Mouse (Mus musculus) forelimb bud, embryonic 11.5 days (tissue): ENCODE results near the gene Tnfrsf11a.
"Not testable (repeated sequence)": the region's sequence is repeated elsewhere in the genome, so short reads cannot be mapped to it uniquely, and the experiment has no call there.

Source experiments
- DNase-seq: peaks from one replicate; pipeline ENCODE4 v3.0.0-alpha.2; 2012; ENCODE audit warnings: low read depth, low spot score

Gene Tnfrsf11a

DNA sequence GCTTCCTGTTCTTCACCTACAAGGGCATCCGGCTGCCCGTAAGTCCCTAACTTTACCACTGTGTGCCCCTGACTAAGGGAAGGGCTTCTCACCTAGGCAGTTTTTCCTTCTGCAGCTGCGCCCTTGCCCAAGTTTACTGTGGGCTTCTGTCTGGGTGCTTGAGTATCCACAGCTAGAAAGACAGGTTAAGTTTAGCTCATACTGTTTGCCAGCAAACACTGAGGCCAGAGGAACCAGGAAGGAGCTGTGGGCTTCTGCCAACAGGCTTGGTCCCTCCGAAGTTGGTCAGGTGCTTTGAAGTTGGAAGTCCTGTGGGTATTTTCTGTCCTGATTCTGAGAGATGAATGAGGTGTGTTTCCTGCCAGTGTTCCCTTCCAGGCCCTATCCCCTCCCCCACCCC lies 4.6 kb downstream of the Tnfrsf11a start:
- DNase-seq: no peak

DNA sequence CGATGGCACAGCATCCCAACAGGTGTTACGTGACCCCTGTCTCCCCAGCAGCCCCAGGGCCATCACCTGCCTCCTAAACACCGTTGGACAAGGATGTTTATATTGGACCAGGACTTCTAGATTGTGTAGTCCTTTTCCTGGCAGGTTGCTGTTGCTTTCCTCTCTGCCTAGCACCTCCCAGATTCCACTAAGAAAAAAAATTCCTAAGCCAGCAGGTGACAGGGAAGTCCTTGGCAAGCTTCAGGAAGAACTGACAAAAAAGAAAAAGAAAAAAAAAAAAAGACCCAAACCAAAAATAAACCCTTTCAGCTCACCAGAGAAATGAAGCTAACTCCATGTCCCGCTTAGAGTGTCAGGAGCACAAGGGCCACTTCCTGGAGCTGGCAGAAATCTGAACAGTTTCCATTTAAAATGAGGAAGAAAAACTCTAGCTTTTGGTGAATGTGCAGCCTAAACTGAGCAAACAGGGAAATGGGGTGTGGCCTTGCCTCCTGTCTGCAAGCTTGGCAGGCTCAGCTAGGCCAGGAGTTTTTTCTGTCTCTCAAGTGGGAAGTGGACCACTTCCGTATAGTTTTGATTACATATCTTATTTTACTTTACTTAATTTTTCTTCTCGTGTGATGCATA lies 6.3 kb downstream of the Tnfrsf11a start:
- no peak for DNase-seq

DNA sequence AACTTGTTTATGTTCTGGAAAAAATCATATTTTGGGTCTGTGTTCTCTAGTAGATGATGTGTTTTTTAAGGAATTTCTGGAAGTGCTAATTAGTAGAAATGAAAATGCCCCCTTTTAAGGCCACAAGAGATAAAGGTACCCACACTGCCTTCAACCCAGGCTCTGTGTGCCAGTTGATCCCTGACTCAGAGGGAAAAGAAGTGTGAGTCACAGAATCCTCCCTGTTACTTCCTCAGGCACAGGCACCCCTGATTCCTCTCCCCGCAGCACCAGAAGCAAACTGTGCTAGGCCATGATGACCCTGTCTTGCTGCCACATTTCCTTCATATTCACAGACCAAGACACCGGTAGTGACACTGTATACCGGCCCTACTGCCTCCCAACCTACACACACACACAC lies 9.6 kb downstream of the Tnfrsf11a start:
- no peak for DNase-seq

DNA sequence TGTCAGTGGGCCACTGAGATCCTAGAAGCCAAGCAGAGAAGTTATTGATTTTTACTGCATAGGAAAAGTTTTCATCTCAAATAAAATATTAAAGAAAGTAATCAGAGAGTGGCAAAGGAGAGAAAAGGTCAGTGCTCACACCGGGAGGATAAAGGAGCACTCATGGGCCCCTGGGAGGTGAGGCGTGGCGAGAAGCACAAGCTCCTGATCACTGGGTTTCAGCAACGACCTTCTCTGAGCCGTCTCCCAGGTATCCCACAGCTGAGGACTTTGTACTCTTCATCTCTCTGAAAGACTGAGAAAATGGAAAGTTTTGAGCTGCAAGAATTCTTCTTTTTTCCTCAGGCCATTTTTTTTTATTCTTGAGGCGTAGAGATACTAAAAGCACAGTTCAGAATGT lies 14.2 kb downstream of the Tnfrsf11a start:
- DNase-seq: no peak

DNA sequence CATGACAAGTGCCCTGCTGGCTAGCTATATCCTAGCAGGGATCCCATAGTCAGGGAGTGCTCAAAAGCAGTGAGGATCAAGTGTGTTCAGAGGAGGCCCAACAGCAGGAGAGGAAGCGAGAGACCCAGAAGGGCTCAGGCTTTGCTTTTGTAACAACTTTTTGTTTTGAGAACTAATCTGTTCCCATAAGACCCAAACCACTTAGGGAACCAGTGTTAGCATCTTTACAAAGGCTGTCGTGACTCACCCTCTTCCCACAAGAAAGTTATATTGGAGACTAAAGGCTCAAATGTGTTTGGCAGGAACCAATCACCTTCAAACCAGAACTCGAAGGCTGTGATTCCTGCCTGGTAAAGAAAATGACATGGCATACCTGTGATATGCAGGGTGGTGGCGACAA lies 15.2 kb downstream of the Tnfrsf11a start:
- no peak for DNase-seq

DNA sequence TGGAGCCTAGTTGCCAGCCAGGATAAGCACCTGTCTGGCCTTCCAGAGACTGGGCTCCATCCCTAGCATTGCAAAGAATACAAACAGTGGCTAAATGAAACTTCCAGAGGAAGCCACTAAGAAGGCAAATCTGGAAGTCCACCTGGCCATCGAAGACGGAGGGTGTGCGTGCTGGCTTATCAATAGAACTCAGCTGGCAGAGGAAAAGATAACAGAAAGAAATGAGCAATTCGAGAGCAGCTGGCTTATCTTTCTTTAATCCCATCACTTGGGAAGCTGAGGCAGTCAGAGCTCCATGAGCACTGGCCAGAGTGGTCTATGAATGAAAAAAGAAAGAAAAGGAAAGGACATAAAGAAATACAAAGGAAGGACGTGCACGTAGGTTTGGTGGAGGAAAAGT lies 20.1 kb downstream of the Tnfrsf11a start:
- no peak for DNase-seq

DNA sequence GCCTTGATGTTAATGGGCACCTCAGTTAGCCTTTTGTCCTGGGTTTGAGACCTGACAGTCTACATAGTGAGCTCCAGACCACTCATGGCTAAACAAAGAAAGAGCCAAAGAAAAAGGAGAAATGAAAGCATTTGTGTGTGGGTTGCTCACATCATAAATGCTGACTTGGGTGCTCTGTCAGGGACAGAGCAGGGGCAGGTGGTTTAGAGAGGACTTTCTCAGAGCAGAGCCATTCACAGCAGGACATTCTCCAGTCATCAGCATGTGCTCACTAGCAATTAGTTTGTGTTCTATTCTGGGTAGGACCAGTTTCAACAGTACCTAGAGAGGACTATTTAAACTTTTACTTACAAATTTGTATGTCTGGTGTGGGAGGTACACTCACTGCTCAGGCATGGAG lies 20.7 kb downstream of the Tnfrsf11a start:
- DNase-seq: no peak

DNA sequence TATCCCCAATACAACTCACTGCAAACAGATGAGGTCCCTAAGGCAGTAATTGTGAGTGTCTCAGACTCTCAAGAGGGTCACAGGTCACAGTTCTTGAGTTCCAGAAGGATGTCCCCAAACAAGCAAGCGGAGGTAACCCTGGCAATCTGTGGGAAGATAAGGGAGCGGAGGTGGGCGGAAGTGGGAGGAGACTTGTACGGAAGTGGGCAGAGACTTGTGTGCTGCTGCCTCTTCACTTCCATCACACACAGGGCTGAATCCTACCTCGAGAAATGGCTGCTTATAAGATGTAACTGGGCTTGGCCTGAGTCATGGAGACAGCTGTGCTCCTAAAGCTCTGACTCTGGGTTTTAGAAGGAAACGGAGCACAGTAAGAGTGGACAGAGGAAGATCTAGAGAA lies 22.4 kb downstream of the Tnfrsf11a start:
- DNase-seq: no peak

DNA sequence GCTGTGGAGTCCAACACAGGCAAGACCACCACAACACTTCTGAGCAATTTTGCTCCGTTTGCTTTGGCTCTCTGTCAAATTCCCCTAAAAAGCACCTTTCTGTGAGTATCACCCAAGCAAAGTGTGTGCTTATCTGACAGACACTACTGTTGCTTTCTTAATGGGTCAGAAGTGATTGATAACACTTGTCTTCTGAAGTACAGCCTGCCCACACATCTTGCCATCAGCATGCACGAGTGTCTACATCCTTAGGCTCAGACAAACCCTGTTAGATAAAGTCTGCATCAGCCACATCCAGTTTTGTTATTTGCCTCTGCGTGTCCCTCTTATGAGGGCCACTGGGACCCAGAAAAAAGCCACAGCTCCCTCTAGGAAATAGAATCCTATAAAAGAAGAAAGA lies 23.8 kb downstream of the Tnfrsf11a start:
- DNase-seq: no peak

DNA sequence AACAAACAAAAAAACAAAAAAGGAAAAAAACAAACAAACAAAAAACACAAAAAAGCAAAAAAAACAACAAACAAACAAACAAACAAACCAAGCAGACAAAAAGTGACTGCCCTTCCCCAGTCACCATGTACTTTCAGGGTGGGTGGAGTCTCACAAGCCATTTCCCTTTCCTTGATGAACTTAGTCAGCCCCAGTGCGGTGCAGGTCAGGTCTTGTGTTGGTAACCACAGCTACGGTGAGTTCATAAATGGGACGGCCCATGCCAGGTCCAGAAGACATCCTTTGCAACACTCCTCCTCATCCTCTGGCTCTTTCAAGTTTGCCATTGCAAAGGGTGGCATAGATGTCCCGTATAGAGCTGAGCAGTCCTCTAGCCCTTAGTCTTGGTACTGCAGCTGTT lies 25.0 kb downstream of the Tnfrsf11a start:
- DNase-seq: no peak

DNA sequence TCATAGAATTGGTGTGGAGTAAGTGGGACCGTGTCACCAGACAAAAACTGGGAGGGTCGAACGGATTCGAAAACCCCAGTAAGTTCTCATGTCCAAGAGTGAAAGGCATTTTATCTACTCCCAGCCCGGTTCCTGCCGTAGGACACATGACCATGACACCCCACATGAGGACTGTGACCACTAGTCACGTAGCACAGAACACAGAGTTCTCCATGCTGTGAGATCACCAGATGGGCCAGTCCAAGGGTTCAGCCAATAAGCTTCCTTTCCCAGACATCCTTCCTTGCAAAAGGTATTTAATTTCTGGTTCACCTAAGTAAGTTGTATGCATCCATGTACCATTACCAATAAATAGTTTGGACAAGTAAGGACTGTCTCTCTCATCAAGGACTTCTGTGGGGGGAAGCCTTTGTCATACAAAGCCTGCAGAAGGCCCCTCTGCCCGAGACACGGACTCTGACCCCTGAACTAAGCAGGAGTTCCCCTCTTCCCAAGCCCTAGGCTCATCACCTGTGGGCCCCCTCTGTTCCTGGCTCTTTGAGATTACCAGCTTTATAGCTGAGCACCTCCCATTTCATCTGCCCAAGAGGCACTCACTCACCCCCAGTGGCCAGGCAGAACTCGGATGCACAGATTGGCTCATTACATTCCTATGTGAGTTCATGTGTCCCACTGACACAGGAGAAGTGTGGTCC lies 26.7 kb downstream of the Tnfrsf11a start:
- no peak for DNase-seq

DNA sequence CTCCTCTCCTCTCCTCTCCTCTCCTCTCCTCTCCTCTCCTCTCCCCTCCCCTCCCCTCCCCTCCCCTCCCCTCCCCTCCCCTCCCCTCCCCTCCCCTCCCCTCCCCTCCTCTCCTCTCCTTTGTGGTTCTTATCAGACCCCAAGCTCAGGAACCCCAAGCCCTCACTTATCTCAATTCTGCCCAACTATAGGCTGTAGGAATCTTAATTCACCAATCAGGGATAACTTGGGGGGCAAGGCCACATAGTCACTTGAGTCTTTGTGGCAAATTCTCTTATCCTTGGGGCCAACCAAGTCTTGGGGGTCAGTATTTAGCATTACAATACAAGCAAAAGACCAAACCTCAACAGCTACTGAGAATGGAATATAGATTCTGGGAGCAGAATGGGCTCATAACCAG lies 31.5 kb downstream of the Tnfrsf11a start:
- not testable (repeated sequence) for DNase-seq

DNA sequence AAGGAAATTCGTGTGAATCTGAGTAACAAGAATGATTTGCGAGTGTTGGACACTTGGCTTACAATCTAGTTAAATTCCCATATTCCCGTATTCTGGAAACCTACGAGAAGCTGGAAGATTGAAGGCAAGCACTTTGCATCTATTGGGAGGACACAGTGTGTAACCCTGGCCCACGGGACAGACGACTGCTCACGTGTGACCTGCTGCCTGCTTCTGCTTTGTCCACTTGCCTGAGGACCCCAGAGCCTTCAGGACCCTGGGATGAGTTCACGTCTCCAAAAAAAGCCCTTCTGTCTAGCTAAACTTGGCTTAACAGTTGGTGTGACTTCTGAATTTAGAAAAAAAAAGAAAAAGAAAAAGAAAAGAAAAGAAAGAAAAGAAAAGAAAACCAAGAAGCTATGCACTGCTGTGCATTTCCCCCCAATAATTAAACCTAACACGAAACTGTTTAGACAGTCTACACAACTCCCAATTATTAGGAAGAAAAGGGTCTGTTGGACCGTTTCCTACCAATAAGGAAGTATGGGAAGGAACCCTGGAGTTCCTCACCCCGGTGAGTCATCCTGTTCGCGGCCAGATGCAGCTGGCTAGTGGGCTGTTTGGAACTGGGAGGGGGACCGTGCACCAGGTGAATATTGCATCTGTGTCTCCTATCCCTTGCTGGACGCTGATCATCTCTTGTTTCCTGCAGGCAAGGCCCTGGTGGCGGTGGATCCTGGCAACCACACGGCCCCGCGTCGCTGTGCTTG lies 32.6 kb downstream of the Tnfrsf11a start:
- DNase-seq: no peak

DNA sequence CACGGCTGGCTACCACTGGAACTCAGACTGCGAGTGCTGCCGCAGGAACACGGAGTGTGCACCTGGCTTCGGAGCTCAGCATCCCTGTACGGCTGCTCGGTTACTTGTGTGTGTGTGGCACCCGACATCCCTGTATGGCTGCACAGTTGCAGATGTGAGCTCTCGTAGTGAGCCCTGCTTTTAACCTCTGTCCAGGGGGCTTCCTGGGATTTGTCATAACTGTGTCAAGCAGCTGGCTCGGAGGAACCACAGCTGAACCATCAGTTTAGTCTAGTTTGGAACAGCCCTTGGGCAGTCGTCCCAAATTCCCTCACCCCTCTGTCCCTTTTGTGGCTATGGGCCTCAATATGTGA lies 33.2 kb downstream of the Tnfrsf11a start:
- DNase-seq: peak; percentile 4

DNA sequence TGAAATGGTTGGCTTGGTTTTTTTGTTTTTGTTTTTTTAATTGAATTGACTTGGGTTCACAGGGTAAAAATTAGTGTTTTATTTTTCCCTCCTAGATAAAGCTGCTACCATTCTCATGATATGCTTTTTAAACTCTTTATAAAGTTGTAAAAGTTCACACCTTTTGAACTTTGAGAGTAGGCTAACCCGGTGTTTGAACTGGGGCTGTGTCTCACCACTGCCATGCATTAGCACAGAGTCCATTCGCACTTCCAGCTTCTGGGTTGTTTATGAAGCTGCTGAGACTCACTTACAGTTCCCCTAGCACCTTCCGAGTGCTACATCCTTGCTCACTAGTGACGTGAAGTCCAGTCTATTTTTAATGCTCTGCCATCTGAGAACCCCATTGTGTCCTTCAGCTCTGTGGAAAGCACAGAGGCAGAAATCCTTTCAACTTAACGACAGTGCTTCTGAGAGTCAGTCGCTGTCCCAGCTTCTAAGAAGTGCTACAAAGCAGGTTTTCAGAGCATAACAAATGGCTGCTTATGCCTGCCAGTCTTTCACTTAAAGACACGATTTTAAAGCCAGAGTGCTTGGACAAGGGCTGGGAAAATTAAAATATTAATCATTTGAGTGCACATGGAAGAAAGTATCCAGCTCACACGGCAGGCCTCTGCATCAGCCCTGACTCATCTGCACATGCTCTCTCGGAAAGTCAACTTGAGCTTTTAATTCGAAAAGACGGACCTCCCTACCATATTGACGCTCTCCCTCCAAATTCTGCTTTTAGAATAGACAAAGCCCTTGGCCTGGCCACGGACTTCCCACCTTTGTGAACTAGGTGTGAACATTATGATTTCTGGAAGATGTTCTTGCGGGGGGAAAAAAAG lies 34.1 kb downstream of the Tnfrsf11a start:
- DNase-seq: peak; percentile 14

DNA sequence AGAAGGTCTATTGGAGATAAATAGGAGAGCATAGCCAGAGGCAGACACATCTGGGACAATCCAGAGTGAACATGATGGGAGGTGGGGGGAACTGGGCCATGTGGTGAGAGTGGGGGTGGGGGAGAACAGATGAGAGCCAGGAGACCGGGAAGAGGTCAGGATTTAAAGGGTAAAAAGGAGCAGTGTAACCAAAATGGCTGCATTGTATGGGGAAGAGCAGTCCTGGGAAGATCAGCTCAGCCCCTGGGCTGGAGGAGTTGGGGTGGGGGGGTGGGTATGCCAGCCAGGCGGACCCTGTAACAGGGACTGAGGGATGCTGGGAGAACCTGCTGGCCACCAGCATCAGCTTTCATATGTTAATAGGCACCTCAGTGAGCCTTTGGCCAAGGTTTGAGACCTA lies 34.8 kb downstream of the Tnfrsf11a start:
- no peak for DNase-seq

DNA sequence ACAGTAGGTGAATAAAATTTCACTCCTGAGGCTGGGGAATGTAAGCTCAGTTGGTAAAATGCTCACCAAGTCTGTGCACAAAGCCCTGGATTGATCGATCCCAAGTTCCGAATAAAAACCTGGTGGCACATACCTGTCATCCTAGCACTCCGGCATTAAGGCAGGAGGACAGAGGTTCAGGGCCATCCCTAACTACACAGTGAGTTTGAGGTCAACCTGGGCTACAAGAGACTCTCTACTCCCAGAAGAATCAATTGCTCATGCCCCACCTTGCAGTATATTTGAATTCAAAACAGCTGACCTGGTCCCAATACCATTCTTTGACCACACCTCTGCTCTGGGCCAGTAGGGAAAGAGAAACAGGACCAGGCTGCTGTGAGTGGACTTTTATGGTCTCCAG lies 35.2 kb downstream of the Tnfrsf11a start:
- DNase-seq: no peak

DNA sequence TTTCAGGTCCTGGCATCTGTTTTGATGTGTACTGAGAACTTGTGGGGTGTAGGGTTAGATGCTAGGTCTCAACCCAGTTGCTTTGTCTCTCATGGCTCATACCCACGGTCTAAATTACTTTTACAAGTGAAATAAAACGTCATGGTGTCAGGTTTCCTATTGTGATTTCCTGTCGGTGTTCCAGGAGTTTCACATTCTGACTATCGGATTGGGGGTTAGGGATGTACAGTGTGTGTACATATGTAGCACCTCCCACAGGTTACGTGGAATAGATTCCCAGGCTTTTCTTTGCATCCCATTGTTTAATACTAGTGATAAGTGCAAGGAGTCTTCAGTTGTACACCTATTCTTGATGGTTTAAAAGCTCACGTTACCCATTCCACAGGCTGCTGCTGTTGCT lies 38.5 kb downstream of the Tnfrsf11a start:
- DNase-seq: peak; percentile 49

DNA sequence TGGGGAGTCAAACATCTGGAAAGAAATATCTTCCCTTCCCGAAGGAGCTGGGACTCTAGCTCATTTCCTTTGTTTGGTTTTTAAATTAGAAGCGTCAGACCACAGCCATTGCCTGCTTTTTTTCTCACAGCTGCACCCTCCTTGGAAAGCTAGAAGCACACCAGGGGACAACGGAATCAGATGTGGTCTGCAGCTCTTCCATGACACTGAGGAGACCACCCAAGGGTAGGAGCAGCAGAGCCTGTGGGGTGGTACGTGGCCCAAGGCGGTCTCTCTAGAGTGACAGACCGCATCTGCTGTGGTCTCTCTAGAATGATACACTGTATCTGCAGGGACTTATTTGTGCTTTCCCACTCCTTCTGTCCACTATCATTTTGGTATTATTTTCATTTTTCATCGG lies 39.2 kb downstream of the Tnfrsf11a start:
- no peak for DNase-seq

DNA sequence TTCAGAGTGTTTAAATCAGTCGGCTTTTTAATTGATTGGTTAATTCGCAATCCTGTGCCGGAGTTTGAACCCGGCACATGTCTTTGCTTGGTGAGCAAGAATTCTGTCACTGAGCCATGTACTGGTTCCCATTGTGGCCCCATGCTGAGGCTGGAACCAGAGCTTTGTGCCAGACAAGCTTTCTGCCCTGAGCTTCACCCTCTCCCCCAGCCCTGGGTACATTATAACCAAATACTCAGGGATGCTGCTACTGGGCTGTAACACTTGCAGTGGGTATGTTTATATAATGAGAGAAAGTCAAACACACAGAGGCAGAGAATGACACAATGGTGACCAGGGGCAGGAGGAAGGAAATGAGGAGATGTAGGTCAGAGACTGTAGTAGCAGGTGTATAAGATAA lies 43.8 kb downstream of the Tnfrsf11a start:
- no peak for DNase-seq

DNA sequence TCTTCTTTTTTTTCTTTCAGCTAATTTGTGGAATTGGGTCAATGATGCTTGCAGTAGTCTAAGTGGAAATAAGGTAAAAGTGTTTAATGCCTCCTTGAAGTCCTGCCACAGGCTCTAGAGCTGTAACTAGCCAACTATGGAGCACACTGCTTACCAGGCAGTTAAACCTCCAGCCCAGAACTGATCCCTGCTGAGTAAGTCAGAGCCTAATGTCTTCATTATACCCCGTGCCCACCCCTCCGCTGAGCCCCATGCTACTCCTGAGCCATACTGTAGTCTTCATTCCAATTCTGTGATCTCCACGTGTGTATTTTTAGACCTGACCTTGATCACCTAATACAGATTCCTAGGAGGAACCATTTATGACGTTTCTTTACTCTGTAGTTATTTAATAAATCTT lies 44.5 kb downstream of the Tnfrsf11a start:
- DNase-seq: no peak

DNA sequence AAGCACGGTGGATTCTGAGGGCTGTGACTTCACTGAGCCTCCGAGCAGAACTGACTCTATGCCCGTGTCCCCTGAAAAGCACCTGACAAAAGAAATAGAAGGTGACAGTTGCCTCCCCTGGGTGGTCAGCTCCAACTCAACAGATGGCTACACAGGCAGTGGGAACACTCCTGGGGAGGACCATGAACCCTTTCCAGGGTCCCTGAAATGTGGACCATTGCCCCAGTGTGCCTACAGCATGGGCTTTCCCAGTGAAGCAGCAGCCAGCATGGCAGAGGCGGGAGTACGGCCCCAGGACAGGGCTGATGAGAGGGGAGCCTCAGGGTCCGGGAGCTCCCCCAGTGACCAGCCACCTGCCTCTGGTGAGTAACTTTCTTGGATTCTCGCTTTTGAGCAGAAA lies 46.9 kb downstream of the Tnfrsf11a start:
- DNase-seq: no peak
